Mouse (Mus musculus): ENCODE results near the gene Slitrk3. TPM values are rescaled to one million over a fixed set of nuclear protein-coding genes. Genes with fewer than 3 reads are reported as not detected.
"Not testable (repeated sequence)": the region's sequence is repeated elsewhere in the genome, so short reads cannot be mapped to it uniquely, and the experiment has no call there.

Slitrk3 gene
- polyA plus RNA-seq (2012; ENCODE audit: insufficient read depth, low replicate concordance): not detected in 2 replicates

DNA sequence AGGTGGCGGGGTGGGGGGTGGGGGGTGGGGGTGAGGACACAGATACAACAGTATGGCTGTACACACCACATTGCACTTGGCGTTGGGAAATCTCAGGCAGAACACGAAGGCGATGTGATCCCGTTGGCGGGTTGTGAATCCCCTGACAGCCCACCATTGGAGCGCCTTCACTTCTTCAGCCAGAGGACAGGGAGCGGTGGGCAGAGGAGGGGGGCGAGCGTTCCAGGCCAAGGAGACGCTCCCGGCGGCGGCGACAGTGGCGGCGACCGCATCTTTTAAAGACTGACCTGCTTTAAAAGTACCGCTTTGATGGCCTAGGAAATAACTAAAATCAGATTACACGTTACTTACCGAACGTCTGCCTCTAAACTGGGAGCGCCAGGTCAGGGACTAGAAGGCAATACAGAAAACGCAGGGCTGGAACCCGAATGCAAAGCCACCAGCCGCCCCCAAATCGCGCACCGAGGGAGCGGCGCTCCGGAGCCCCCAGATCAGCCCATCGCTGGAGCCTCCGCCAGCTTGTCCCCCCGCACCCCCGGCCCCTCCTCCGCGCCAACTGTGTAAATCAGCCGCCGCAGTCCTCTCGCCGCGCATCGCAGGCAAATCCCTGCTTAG, at the start of gene Slitrk3:
Slitrk3 (minus strand) TSS at position 607 of the 615 bp plus-strand sequence.
- peaks cover 14% of the 10 kb centered on the region for H3K4me1 ChIP-seq
- H3K27me3 ChIP-seq (replicated peaks): peaks cover 44% of the 10 kb centered on the region
- H3K36me3 ChIP-seq (replicated peaks; ENCODE audit: low read length): no peaks in the 10 kb centered on the region
- H3K4me3 ChIP-seq (replicated peaks): peak within 1 kb of the TSS; percentile 50
- TF ChIP-seq GATA1 (IDR thresholded peaks at IDR 0.05; ENCODE audit: borderline replicate concordance, low read length) (no peak), FLI1 (IDR thresholded peaks at IDR 0.05; ENCODE audit: low read length) (no peak)
- no peaks in the 10 kb centered on the region for H3K9me3 ChIP-seq

DNA sequence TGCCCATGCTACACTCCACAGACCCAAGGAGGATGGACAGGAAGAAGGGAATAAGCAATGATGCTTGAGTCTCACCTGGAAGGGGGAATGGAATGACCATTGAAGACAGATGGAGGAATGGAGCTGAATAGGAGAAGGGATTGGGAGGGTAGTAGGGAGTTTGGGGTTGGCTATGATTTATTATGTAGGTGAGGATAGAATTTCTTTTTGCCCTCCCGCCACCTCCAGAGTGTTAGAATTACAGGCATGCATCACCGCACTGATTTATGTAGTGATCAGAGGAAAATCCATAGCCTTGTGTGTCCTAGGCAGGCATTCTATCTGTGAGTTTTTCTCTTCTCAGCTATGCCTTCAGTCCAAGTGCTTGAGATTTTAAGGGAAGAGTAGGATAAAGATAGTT, 36.8 kb upstream of the Slitrk3 start:
- H3K36me3 ChIP-seq (replicated peaks; ENCODE audit: low read length); H3K9me3 ChIP-seq; H3K27me3 ChIP-seq (replicated peaks); H3K4me1 ChIP-seq; H3K4me3 ChIP-seq (replicated peaks): not testable (repeated sequence)

- H3K4me1 ChIP-seq: no peaks in the 10 kb centered on the region
- no peaks in the 10 kb centered on the region for H3K36me3 ChIP-seq (replicated peaks; ENCODE audit: low read length)
- no peaks in the 10 kb centered on the region for H3K9me3 ChIP-seq
- no peak for TF ChIP-seq GATA1 (IDR thresholded peaks at IDR 0.05; ENCODE audit: borderline replicate concordance, low read length)
- TF ChIP-seq FLI1 (IDR thresholded peaks at IDR 0.05; ENCODE audit: low read length): no peak
- no peaks in the 10 kb centered on the region for H3K27me3 ChIP-seq (replicated peaks)
- no peak overlapping the region for H3K4me3 ChIP-seq (replicated peaks)
Measured at GRCm38 (mm10) chr3:73084620-73085019, 27.0 kb upstream of the Slitrk3 start.

GRCm38 (mm10) chr3:73065823-73066755, 8.5 kb upstream of the Slitrk3 start:
- H3K27me3 ChIP-seq (replicated peaks): no peaks in the 10 kb centered on the region
- 0 out of 2 replicates have a peak, but pooled peaks cover 4% of the 10 kb centered on the region for H3K4me1 ChIP-seq
- H3K4me3 ChIP-seq (replicated peaks): peak overlapping the region; percentile 76
- H3K9me3 ChIP-seq: no peaks in the 10 kb centered on the region
- no peak for TF ChIP-seq GATA1 (IDR thresholded peaks at IDR 0.05; ENCODE audit: borderline replicate concordance, low read length)
- TF ChIP-seq FLI1 (IDR thresholded peaks at IDR 0.05; ENCODE audit: low read length): no peak
- H3K36me3 ChIP-seq (replicated peaks; ENCODE audit: low read length): no peaks in the 10 kb centered on the region

DNA sequence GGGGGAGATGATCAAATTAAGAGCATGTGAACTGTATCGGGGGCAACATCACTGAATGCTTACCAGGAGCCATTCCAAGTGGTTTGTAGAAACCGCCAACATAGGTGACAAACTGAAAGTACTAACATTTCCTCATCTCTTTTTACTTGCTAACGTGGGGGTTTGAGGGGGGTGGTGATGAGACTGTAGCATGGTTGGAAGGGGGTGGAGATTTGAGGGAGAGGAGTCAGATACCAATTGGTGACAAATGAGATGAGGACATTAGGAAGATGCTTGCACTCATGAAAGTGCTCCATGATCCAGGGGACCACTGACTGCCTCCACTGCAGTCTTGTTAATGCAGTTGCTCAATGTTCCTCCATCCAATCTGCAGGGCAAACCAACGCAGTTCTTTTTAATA, 587 bp upstream of the Slitrk3 start:
- Histone ChIP-seq H3K4me1 (peaks cover 13% of the 10 kb centered on the region), H3K9me3 (no peaks in the 10 kb centered on the region), H3K27me3 (replicated peaks) (peaks cover 41% of the 10 kb centered on the region), H3K36me3 (replicated peaks; ENCODE audit: low read length) (no peaks in the 10 kb centered on the region), H3K4me3 (replicated peaks) (no peak overlapping the region)
- TF ChIP-seq FLI1 (IDR thresholded peaks at IDR 0.05; ENCODE audit: low read length) (no peak), GATA1 (IDR thresholded peaks at IDR 0.05; ENCODE audit: borderline replicate concordance, low read length) (no peak)

DNA sequence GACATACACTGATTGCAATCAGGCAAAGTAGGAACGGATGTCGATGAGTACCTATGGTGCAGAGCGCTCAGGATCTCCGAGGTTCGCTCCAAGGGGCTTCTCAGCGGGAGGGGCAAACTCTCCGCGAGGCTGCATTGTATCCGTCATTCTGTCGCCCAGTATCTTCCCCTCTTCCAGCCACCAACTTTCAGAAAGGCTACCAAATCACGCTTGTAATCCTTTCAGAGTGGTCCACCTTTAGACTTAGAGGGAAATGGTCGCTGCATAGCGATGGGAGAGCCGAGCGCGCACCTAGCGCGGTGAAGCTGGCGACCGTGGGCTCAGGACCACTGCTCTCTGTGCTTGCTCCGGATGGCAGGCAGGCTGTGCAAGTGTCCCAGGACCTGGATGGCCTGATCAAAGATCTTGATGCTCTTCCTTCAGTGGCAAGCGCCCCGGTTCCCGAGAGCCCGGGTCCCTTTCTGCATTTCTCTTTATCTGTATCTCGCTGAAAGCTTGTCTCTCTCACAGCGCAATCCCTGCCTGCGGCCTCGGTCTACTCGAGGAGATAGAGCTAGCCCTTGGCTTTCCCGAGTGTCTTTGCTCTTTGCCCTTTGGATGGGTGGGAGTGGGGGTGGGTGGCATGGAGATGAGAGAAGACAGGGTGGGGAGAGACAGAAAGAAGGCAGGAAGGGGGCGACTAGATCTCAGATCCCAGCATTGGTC, 959 bp downstream of the Slitrk3 start:
- peaks cover 44% of the 10 kb centered on the region for H3K27me3 ChIP-seq (replicated peaks)
- no peaks in the 10 kb centered on the region for H3K36me3 ChIP-seq (replicated peaks; ENCODE audit: low read length)
- H3K4me3 ChIP-seq (replicated peaks): no peak overlapping the region
- no peaks in the 10 kb centered on the region for H3K9me3 ChIP-seq
- TF ChIP-seq GATA1 (IDR thresholded peaks at IDR 0.05; ENCODE audit: borderline replicate concordance, low read length) (no peak), FLI1 (IDR thresholded peaks at IDR 0.05; ENCODE audit: low read length) (no peak)
- H3K4me1 ChIP-seq: peaks cover 14% of the 10 kb centered on the region

DNA sequence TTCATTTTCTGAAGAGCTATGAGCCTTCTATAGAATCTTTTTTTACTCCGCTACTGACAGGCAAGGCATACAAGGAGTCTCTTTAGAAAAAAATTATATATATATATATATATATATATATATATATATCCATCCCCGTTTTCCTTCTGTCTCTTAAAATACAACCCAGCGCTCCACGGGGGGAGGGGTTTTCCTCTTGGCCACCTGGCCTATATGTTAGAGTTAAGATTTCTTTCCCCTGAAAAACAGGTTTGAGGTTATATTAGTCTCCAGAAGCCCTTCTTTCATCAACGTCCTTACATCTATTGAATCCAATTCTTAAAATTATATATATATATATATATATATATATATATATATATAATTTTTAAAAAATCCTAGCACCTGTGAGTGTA, 1.6 kb downstream of the Slitrk3 start:
- TF ChIP-seq GATA1 (IDR thresholded peaks at IDR 0.05; ENCODE audit: borderline replicate concordance, low read length) (no peak), FLI1 (IDR thresholded peaks at IDR 0.05; ENCODE audit: low read length) (no peak)
- Histone ChIP-seq H3K4me1 (peaks cover 14% of the 10 kb centered on the region), H3K36me3 (replicated peaks; ENCODE audit: low read length) (no peaks in the 10 kb centered on the region), H3K27me3 (replicated peaks) (peaks cover 44% of the 10 kb centered on the region), H3K4me3 (replicated peaks) (no peak overlapping the region), H3K9me3 (no peaks in the 10 kb centered on the region)

DNA sequence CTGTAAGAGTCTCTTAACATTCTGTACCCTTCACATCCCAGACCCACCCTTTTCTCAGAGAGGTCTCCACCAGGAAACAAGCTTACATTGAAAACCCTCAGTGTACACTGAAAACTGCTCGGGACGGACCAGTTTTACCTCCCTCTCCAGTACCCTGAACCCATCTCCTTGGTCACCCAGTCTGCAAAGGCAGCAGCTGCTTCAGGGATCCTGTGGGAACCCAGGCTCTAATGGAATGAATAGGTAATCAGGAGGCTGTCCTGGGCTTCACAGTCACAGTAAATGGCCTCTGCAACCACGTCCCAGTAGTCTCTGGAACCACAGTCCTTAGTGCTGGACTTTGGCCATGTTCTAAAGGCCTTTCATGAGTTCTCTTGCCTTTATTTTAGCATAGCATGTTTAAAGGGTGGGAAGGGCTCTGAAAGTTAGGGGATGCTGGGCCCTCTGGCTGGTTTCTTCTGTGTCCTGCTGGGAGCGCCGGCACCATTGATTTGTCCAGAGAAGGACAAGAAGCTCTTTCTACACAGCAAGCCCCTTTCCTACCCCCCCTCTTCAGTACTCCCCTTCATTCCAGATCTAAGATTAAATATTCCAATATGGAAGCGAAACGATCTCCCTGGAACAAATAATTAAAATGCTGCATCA, 2.1 kb downstream of the Slitrk3 start:
- H3K27me3 ChIP-seq (replicated peaks): peaks cover 44% of the 10 kb centered on the region
- no peak overlapping the region for H3K4me3 ChIP-seq (replicated peaks)
- H3K36me3 ChIP-seq (replicated peaks; ENCODE audit: low read length): no peaks in the 10 kb centered on the region
- no peak for TF ChIP-seq FLI1 (IDR thresholded peaks at IDR 0.05; ENCODE audit: low read length)
- TF ChIP-seq GATA1 (IDR thresholded peaks at IDR 0.05; ENCODE audit: borderline replicate concordance, low read length): no peak
- no peaks in the 10 kb centered on the region for H3K9me3 ChIP-seq
- H3K4me1 ChIP-seq: peaks cover 14% of the 10 kb centered on the region

DNA sequence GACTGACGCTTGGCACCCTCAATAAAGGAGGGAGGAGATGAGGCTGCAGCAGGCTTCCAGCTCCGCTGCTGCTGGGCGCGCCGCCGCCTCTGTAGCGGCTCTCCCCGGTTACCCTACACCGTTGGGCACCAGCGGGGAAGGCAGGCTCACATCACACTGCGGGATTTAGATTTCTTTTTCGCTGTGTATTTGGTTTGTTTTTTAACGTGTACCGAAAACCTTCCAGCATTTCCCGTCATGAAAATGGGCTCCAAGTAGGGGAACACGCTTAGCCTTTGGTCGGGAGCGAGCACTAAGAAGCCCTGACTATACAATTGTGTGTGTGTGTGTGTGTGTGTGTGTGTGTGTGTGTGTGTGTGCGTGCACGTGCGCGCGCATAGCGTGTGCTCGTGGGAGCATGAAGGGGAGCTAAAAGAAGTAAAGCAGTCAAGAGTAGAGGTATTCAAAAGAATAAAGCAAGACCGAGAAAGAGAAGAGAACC, 4.1 kb downstream of the Slitrk3 start:
- TF ChIP-seq FLI1 (IDR thresholded peaks at IDR 0.05; ENCODE audit: low read length) (no peak), GATA1 (IDR thresholded peaks at IDR 0.05; ENCODE audit: borderline replicate concordance, low read length) (no peak)
- H3K4me1 ChIP-seq: peaks cover 14% of the 10 kb centered on the region
- H3K4me3 ChIP-seq (replicated peaks): peak overlapping the region; percentile 81
- no peaks in the 10 kb centered on the region for H3K36me3 ChIP-seq (replicated peaks; ENCODE audit: low read length)
- H3K27me3 ChIP-seq (replicated peaks): peaks cover 44% of the 10 kb centered on the region
- H3K9me3 ChIP-seq: no peaks in the 10 kb centered on the region
